Mouse (Mus musculus) mouse trophoblast stem cell (cell line): ENCODE data around the gene Lactbl1.

ENCODE experiments used
- in situ Hi-C, 2 experiments: fragments of 300-500 bp; cut with MseI, MboI; formaldehyde crosslinking; loops; 2 replicates in 1 of 2; 3 replicates in 1 of 2; pipeline ENCODE4 v1.15.1; 2025

Lactbl1 gene

GRCm38 (mm10) chr4:136635995-136636394, 13.6 kb downstream of the Lactbl1 start:
- in situ Hi-C loops = no loop called here

- in situ Hi-C loops = no loop called here
Observed at GRCm38 (mm10) chr4:136636511-136636910, 14.1 kb downstream of the Lactbl1 start.

GRCm38 (mm10) chr4:136636983-136637562, 14.7 kb downstream of the Lactbl1 start:
- in situ Hi-C loops = no loop called here

GRCm38 (mm10) chr4:136637563-136638229, 15.3 kb downstream of the Lactbl1 start:
- in situ Hi-C loops = no loop called here

- in situ Hi-C loops = no loop called here
Observed at GRCm38 (mm10) chr4:136638230-136638750, 15.9 kb downstream of the Lactbl1 start.

- in situ Hi-C loops = no loop called here
Observed at GRCm38 (mm10) chr4:136638890-136639289, 16.5 kb downstream of the Lactbl1 start.

- in situ Hi-C loops = no loop called here
Observed at GRCm38 (mm10) chr4:136648922-136649479, 26.6 kb downstream of the Lactbl1 start.

GRCm38 (mm10) chr4:136649480-136650196, 27.2 kb downstream of the Lactbl1 start:
- in situ Hi-C loops = no loop called here

- in situ Hi-C loops = no loop called here
Observed at GRCm38 (mm10) chr4:136650261-136650660, 27.8 kb downstream of the Lactbl1 start.

GRCm38 (mm10) chr4:136651357-136651811, 29.0 kb downstream of the Lactbl1 start:
- in situ Hi-C loops = no loop called here

GRCm38 (mm10) chr4:136651882-136652527, 29.6 kb downstream of the Lactbl1 start:
- in situ Hi-C loops = no loop called here

GRCm38 (mm10) chr4:136652528-136652910, 30.1 kb downstream of the Lactbl1 start:
- in situ Hi-C loops = no loop called here

- in situ Hi-C loops = no loop called here
Observed at GRCm38 (mm10) chr4:136653019-136653418, 30.6 kb downstream of the Lactbl1 start.

GRCm38 (mm10) chr4:136653692-136654234, 31.3 kb downstream of the Lactbl1 start:
- in situ Hi-C loops = no loop called here

- in situ Hi-C loops = no loop called here
Observed at GRCm38 (mm10) chr4:136657914-136658313, 35.5 kb downstream of the Lactbl1 start.

- in situ Hi-C loops = no loop called here
Observed at GRCm38 (mm10) chr4:136665068-136665467, 42.6 kb downstream of the Lactbl1 start.

GRCm38 (mm10) chr4:136666002-136666401, 43.6 kb downstream of the Lactbl1 start:
- in situ Hi-C loops = no loop called here

- in situ Hi-C loops = no loop called here
Observed at GRCm38 (mm10) chr4:136667757-136668156, 45.3 kb downstream of the Lactbl1 start.

GRCm38 (mm10) chr4:136672335-136673090, 50.1 kb downstream of the Lactbl1 start:
- in situ Hi-C loops = loop anchor here in 1 of 2 experiments (10.0 kb wide), 1 partner anchor 172 kb away; no protein-coding TSS in a partner anchor

GRCm38 (mm10) chr4:136675439-136675838, 53.0 kb downstream of the Lactbl1 start:
- in situ Hi-C loops = loop anchor here (5.0 to 10.0 kb wide), 2 partner anchors 167 to 169 kb away; no protein-coding TSS in a partner anchor
